Mouse (Mus musculus) stomach, postnatal 0 days (tissue): ENCODE data around the gene Vps45.

Source experiments
- CTCF ChIP-seq: IDR thresholded peaks from 2 replicates; pipeline ENCODE4 v1.5.1; 2016; ENCODE audit warnings: antibody characterized with exemption, low read depth, mild to moderate bottlenecking, moderate library complexity
- EP300 ChIP-seq: optimal IDR thresholded peaks from 2 replicates; pipeline ENCODE3; 2016; ENCODE audit warnings: antibody characterized with exemption

DNA sequence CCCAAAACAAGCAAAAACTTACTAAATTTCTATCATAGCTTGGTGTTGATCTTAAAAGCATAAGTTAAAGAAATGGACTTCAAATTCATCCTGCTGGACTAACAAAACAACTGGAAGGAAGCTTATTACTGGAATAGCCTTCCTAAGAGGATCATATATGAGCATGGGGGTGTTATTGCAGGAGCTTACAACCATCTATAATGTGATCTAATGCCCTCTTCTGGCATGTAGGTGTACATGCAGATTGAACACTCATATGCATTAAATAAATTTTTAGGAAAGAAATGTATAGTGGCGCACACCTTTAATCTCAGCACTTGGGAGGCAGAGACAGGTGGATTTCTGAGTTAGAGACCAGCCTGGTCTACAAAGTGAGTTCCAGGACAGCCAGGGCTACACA lies 98.5 kb downstream of the Vps45 start:
- TF ChIP-seq EP300 (no peak), CTCF (peak; percentile 46)
